Mouse (Mus musculus) embryo, embryonic 11 days (tissue): ENCODE measurements around the gene Fam20a.
"Not testable (repeated sequence)": the region's sequence is repeated elsewhere in the genome, so short reads cannot be mapped to it uniquely, and the experiment has no call there.

Experiments
- DNase-seq: peaks from one replicate; pipeline ENCODE4 v3.0.0-alpha.2; 2015

Gene Fam20a

DNA sequence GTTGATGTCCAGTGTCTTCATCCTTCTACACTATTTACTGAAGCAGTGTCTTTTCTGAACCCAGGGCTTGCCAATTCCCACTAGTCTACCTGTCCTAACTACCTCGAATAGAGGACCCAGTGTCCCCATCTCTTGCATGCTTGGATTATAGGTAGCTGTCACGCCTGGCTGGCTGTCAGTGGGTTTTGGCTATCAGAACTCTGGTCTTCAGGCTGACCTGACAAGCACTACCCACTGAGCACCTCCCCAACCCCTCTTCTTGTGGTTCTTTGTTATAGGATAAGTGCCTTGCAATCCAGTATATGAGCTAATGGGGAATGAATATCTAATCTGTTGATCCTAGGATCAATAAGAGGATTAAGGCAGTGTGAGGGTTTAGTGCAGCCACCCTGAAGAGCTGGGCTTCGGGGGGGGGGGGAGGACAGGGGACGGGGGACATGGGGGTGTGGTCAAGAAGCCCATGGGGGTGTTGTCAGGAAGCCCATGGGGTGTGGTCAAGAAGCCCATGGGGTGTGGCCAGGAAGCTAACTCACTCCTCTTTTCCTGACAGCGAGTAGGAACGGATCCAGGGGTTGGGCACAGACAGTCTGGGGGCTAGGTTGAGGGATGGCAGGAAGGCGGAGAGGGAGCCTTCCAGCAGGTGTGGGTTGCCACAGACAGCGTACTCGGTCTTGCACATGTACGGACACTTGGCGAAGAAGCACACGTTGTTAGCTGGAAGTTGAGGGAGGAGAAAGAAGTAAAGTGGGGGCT is 45.3 kb downstream of the Fam20a start:
- no peak for DNase-seq

DNA sequence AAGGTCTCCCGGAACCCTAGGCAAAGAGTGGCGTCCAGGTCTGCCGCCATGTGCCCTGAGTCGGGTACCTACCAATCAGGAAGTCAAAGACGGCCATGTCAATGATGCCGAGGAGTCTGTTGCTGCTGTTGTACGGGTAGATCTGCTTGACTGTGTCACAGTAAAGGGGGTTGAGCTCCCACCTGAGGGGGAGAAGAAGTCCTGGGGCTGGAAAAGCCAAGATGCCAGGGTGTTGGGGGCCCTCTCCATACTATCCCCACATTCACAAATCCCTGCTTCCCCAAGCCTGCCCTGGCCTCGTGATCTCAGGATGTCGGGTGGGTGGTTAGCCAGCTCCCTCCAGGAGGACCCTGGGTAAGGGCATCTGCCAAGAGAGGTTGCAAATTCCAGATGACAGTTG is 46.3 kb downstream of the Fam20a start:
- no peak for DNase-seq

DNA sequence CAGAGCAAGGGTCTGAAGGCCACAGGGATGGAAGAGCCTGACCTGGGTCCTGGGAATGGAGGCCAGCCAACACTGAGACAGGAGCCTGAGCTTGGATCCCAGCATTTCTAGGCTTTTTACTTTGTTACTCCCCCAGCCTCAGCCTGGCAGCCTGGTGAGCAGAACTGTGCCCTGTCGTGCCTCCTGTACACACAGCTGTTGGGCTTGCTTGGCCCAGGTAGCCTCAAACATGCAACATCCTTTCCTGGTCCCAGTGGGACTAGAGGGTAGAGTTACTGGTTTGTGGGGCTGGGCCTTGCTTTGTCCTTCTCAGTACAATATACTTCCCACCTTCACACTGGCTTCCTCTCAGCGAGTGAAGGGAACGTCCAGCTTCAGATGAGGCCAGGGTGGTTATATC is 46.9 kb downstream of the Fam20a start:
- DNase-seq = no peak

DNA sequence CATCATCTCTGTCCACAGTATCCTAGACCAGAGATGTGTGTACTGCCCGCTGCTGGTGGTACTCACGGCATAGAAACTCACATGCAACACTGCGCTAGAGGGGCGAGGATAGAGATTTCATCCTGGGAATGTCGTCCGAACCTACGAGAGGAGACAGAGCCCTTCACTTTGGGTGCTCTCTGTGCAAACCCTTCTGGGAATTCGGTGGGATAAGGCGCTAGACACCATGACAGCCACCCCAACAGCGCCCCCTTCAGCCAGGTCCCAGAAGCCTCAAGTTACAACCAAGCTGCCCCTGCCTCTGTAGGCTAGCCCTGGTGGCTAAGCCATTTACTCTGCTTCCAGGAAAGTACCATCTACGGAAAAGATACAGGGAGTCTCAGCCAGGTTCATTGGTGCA is 47.5 kb downstream of the Fam20a start:
- no peak for DNase-seq

DNA sequence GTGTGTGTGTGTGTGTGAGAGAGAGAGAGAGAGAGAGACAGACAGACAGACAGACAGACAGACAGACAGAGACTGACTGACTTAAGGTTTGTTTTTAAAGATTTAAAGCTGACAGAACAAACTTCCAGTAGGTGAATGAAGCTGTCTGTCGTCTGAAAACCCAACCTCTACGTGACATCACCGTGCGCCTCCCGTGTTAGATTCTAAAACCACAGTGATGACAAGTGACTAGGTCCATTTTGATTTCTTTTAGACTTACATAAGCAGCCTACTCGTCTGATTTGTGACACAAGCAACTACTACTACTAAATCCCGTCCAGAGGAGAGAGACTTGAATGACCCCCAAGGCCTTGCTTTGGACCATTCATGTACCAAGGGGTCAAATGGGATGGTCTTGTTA is 48.3 kb downstream of the Fam20a start:
- no peak for DNase-seq

DNA sequence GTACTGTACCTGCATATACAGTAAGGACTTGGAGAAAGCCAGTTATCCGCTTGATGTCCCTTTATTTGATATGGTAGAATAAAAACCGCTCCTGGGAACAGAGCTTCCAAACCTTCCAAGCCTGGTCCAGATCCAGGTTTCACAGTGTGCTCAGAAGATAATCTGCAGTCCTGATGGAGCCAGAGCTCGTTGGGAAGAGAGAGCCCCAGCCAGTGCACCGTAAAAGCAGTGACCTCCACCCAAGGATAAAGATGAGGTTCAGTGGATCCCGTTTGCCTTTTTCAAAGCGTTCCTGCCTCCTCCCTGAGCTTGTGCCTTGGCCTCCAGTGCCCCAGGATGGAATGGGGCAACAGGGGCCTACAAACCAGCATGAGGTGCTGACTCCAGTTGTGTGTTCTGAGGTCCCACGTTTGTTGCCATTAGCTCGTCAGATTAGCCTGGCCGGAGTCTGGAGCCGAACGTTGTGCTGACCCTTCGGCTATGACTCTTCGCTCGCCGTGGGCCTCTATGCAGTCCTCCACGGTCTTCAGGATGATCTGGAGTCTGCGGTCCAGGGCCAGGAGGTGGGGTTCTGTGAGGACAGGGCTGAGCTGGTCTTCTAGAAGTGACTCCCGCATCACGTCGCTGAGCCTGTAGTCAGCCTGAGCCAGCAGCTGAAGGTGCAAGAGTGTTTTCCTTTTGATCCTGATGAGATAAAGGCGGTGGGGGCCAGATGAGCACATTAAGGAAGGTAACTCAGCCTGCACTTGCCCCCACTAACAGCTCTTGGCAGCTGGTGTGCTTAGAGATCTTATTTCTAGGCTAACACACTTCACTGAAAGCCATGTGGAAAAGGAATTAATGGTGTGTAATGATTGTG is 49.0 kb downstream of the Fam20a start:
- DNase-seq = no peak

DNA sequence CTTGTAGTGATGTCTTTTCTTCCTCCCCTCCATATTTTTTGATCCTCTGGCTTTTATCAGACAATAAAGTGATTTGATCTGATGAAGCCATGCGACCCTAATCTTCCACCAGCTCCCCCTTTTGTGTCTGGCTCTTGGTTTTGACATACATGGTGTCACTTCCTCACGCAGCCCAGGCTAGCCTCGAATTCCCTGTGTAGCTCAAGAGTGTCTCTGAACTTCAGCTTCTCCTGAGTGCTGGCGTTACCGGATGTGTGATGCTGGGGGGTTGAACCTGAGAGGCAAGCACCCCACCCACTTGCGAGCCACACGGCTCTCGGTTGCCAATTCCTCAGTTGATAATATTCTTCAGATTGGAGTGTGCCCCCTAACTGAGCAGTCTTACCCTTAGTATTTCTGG is 49.7 kb downstream of the Fam20a start:
- DNase-seq = no peak

DNA sequence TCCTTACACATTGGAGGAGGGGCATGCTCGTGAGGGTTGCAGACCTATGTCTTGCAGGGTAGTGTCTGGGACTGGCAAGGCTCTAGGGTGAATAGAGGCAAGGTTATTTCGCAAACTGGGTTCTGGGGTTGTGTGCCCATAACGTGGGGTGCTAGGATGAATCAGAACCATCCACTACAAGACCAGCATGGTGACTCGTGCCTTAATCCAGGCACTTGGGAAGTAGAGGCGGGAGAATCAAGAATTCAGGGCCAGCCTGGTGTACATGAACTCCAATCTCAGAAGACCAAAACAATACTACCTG is 50.1 kb downstream of the Fam20a start:
- no peak for DNase-seq

DNA sequence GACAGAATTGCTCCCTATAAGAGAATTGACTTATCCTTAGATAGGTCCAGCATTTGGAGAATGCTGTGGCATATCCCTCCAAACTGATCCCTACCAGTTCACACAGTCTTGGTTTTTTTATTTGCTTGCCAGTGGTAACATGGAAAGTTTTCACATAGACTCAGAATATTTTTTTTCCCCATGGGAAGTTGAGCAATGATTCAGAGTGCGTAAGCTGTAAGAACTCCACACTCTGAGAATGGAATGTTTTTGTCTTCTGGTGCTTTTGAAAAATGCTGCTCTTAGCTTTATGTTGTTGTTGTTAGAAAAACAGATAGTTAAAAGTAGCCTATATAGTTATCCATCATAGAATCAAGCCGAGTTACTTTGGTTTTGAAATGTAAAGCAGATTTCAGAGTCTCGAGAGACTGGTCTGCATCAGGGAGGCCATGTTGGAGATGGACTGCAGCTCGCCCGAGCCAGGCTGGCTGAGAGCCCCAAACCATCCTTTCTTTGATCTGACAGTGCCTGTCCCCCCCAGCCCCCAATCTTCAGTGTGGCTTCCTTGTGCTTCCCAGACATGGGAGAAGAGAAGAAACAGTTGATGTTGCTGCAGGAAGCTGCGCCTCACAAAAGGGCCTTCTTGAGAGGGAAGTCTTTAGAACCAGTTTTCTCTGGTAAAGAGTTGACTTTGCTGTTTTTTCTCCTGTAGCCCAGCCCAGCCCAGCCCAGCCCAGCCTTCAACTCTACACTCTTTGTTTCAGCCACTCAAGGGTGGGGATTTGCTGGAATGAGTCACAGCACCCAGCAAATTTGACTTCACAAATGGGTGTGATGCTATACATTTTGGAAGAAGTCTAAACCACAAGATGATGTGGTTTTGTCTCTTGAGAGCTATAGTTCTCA is 50.7 kb downstream of the Fam20a start:
- DNase-seq = no peak

DNA sequence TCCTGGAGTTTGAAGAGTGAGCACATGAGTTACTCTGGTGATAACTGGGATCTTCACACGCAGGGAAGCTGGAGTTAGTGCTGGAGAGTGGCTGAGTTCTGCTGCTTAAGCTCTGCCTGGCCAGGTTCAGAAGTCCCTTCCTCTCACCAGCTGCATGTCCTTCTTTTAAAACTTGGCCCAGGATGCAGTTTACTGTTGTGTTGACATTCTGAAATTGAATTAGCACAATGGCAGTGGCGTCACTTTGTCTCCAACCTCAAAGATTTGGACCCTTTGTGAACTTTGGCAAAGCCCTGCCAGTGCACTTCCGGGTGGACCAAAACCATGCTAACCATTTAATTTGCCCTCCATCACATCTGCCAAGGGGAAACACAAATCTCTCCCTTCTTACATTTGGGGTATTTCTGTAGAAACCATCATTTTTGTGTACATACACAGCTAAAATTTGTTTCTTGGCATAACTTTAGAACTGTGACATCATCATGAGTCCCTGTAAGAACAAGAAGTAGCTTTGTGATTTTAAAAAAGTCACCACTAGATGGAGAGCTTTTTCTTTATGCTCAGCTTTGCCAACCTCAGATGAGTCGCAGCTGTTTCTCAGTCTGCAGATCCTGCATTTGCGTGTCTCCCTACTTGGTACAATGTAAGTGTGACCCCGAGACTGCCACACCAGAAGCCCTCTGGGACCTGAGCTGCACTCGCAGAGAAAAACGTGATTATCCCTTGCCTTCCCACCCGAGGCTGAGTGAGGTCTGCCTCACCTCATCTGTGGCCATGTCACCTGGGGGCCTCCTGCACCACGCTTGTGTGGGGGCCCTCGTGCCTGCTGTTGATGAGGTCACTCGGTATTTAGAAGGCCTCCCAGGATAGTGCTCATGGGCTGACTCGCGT is 51.8 kb downstream of the Fam20a start:
- peak; percentile 77 for DNase-seq

DNA sequence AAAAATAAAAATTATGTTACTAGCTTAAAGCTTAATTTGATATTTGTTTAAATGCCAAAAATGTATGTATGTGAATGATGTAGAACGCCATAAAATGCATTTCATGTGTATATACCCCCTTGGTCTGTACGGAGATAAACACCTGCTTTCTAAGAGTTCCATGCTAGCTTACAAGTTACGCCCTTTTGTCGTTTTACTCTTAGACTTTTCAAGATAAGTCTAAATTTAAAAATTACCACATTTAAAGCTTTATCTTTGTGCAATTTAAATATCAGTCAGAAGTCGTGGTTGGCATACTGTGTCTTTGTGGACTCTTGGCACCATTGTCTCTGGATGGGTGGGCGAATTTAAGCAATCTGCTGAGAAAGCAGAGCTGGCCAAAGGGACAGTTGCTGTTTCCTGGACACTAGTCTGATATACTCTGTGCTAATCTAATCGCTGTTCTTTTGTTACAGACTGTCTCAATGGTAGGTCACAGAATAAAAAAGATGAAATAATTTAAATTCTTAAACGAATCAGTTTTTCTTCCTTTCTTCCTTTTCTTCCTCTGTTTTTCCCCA is 52.9 kb downstream of the Fam20a start:
- no peak for DNase-seq

DNA sequence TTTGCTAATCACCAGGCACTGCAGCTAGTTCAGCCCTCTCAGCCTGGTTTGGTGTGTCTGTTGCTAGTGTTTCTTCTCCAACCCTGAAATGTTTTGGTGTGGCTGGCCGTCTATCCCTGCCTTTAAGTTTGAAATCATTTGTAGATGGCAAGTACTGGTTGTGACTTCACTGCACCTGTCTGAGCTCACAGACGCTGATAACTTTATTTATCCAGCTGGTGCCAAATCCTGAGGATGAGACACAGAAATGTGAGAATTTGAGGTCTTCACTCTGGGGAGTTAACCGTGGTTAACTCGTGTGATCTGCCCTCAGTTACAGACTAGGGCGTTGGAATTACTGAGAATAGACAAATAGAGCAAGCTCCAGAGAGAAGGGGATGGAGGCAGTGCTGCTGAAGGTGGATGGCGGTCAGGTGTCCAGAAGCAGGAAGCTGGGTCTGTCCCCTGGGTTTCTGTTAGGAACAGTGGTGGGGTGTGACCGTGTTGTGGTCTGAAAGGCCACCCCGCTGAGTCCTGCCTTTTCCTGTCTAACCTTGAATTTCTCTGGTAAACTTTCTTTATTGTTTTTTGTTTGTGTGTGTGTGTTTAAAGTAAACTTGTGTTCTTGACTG is 53.9 kb downstream of the Fam20a start:
- no peak for DNase-seq

DNA sequence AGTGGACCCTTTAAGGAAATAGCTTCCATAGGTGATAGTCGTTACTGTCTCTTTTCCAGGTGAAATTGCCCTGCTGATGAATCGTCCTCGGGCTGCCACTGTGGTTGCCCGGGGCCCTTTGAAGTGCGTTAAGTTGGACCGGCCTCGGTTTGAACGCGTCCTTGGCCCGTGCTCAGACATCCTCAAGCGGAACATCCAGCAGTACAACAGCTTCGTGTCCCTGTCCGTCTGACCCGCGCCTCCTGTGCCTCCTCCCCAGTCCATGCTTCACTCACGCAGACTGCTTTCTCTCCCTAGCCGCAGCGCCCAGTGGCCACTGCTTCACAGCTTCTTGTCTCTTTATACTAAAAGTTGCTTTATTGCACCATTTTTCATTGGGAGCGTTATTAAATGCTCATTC is 54.7 kb downstream of the Fam20a start:
- DNase-seq = no peak

DNA sequence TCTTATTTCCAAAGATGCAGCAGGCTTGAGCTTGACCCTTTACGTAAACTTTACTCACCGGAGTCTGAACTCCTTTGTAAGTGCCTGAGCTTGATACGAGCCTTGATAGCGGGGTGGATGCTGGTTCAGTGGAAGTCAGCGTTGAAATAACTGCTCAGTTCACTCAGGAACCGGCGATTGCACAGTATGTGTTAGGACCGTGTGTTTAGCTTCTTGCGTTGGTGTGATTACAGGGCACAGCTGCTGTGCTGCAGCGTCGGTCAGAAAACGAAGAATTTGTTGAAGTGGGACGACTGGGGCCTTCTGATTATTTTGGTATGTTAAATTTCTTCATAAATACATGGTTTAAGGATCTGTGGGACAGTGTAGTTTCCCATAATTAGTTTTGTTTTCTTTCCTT is 55.7 kb downstream of the Fam20a start:
- no peak for DNase-seq

DNA sequence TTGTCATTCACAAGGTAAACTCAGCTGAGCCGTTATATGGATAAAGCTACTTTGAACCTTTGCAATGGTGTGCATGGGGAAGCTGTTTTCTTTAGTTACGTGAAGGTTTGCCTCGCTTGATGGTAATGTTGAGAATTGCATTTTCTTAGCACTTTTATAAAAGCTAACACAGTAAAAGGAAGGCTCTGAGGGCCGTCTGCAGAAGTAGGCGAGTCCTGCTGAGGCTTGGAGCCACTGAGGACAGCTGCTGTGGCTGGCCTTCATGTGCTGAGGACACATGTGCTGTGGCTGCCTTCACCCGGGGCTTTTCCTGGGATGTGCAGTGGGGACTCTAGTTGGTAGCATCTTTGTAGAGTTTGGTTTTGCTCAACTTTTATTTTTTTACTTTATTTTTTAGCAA is 56.7 kb downstream of the Fam20a start:
- no peak for DNase-seq

DNA sequence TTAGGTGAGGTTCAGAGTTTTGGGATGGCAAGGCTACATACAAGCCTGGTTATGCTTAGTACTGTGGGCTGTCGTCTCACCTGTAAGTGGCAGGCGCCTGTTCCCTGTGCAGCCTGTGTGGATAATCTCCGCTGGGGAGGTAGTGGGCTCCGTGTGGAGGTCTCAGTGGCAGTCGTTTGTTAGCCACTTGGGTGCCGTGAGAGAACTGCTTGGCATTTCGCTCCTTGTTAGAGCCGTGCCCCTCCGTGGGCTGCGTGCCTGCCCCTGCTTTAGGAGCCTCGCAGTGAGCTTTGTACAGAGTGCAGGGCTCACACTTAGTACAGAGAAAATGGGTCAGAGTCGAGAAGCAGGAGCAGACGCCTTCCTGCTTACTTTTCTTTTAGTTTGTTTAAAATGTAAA is 57.8 kb downstream of the Fam20a start:
- DNase-seq = no peak

DNA sequence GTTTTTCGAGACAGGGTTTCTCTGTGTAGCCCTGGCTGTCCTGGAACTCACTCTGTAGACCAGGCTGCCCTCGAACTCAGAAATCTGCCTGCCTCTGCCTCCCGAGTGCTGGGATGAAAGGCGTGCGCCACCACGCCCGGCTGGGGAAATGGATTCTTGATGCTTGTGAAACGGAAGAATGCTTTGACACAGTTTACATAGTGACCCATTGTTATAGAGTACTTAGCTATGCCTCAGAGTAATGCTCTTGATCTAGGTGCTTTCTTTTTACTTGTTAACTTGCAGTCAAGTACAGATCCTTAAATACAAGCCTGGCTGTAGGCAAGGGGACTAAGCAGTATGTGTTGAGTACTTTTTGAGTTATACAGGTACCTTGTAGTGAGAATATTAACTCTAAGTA is 61.6 kb downstream of the Fam20a start:
- not testable (repeated sequence) for DNase-seq

DNA sequence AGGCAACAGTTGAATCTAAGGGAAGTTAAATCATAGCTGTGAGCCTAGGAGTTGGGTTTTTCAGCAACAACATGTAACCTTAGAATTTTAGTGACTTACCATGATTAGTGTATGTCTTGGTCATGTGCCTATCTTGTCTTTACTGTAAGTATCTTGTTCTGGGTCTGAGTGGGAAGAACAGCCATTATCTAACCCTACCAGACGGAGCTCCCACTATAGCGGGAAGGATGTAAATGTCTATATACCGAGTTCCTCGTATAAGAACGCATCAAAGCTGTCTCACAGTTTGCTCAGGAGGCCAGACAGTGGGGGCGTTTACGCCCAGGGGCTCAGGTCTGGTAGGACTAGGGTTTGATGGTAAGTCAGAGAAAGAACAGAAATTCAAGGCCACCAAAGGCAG is 65.8 kb downstream of the Fam20a start:
- no peak for DNase-seq

DNA sequence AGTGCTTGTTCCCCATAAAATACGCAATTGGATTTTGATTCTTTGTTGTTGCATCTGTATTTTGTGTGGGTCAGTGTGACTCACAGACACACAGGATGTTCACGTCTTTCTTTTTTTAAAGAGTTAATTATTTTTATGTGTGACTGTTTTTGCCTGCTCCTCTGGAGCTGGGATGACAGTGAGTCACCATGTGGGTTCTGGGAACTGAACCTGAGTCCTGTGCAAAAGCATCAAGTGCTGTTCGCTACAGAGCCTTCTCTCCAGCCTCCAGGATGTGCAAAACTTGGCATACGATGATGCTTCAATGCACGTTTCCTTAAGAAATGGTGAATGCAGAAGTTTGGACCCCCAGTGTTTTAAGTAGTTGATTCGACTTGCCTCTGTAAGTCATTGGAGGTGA is 67.5 kb downstream of the Fam20a start:
- no peak for DNase-seq

DNA sequence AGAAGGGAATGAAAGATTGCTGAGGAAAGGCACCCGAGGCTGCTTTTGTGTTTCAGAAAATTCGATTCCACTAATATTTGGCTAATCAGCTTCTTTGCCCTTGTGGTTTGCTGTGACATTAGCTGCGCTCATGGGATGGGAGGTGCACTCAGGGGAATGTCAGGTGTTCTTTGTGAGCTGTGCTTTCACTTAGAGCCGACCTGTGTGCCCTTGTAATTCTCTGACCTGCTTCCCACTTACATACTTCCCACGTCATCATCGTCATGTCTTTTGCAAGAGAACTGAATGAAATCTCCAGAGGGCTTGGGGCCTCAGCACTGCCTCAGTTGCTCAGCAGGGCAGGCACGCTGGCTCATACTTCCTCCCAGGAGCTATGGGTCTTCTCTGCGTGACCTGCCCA is 68.9 kb downstream of the Fam20a start:
- no peak for DNase-seq

DNA sequence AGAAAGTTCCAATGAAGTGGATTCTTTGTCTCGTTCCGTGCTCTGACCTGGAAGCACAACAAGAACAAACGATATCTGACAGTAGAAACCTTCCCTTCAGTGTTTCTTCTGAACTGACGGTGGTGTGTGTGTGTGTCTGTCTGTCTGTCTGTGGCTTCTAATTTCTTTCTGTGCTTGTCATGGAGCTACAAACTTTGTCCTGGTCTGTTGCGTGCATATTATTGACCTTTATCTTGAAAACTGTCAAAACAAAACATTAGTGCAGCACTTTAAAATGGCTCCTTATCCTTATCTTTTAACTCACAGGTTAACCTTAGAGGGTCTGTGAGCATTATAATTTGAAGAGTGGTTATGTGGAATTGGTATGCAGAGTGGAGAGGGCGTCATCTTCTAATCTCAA is 69.6 kb downstream of the Fam20a start:
- no peak for DNase-seq

DNA sequence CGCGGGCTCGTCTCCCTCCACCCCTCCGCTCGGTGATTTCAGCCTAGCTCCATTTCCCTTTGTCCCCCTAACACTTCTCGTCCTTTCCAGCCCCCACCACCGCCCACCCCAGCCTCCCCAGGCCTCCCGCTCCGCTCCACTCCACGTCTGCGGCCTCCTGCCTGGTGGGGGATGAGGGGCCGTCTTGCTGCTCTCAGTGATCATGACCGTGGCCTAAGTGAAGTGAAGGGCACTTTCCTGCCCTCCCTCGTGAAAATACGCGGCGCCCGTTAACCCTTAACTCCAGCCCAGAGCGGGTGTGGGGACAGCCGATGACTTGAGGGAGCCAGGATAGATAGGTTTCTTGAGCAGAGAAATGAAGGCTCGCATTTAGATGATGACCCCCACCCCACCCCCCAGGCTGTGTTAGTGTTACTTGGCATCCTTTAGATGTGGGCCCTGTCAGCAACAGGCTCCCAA is 70.5 kb downstream of the Fam20a start:
- peak; percentile 46 for DNase-seq
